Mouse (Mus musculus) CD4-positive, CD25-positive, alpha-beta regulatory T cell, adult 4 months (primary cell): ENCODE data around the gene Gstp2. TPM values are rescaled to one million over a fixed set of nuclear protein-coding genes. Genes with fewer than 3 reads are reported as not detected.

Source experiments
- ATAC-seq: one replicate; pipeline ENCODE4 v1.8.0; 2017
- polyA plus RNA-seq, 2 experiments: library from polyadenylated mRNA; unstranded; fragments of 100-300 nt; shearing (Covaris generic); gene quantifications; one replicate each; pipeline ENCODE4 v1.2.1; 2017

The Gstp2 gene
- polyA plus RNA-seq, 2 experiments from 2014 or later, result 4.2 to 5.3 TPM

- no peak for ATAC-seq
Observed at GRCm38 (mm10) chr19:4005091-4005490, 40.7 kb downstream of the Gstp2 start.

GRCm38 (mm10) chr19:4004331-4004730 lies 41.5 kb downstream of the Gstp2 start:
- ATAC-seq, result no peak

GRCm38 (mm10) chr19:4003641-4004040 lies 42.2 kb downstream of the Gstp2 start:
- no peak for ATAC-seq

GRCm38 (mm10) chr19:4003112-4003511 lies 42.7 kb downstream of the Gstp2 start, which contains the start of gene Doc2g:
TSS of gene Doc2g (plus strand) at chr19:4003313.
- no peak for ATAC-seq

GRCm38 (mm10) chr19:4001752-4002151 lies 44.1 kb downstream of the Gstp2 start:
- ATAC-seq, result no peak

GRCm38 (mm10) chr19:4000949-4001525 lies 44.8 kb downstream of the Gstp2 start:
- ATAC-seq, result no peak

- ATAC-seq, result peak; percentile 96
Observed at GRCm38 (mm10) chr19:4000119-4000900, 45.5 kb downstream of the Gstp2 start, which contains the start of the genes Nudt8 and Gm49405. TSS of gene Nudt8 (plus strand) at chr19:4000580. TSS of gene Gm49405 (plus strand) at chr19:4000626.

- ATAC-seq, result no peak
Observed at GRCm38 (mm10) chr19:3999121-3999730, 46.6 kb downstream of the Gstp2 start.

GRCm38 (mm10) chr19:3998335-3998734 lies 47.5 kb downstream of the Gstp2 start:
- no peak for ATAC-seq

GRCm38 (mm10) chr19:3997231-3997630 lies 48.6 kb downstream of the Gstp2 start:
- no peak for ATAC-seq

- no peak for ATAC-seq
Observed at GRCm38 (mm10) chr19:3996747-3997146, 49.1 kb downstream of the Gstp2 start.

GRCm38 (mm10) chr19:3996106-3996505 lies 49.7 kb downstream of the Gstp2 start:
- no peak for ATAC-seq

- ATAC-seq, result no peak
Observed at GRCm38 (mm10) chr19:3995505-3995904, 50.3 kb downstream of the Gstp2 start.

GRCm38 (mm10) chr19:3994932-3995331 lies 50.9 kb downstream of the Gstp2 start:
- no peak for ATAC-seq

GRCm38 (mm10) chr19:3992416-3992815 lies 53.4 kb downstream of the Gstp2 start, which contains the start of gene Tbx10:
TSS of gene Tbx10 (plus strand) at chr19:3992752.
- ATAC-seq, result no peak

GRCm38 (mm10) chr19:3991966-3992365 lies 53.9 kb downstream of the Gstp2 start:
- no peak for ATAC-seq

GRCm38 (mm10) chr19:3991562-3991961 lies 54.3 kb downstream of the Gstp2 start:
- no peak for ATAC-seq

- no peak for ATAC-seq
Observed at GRCm38 (mm10) chr19:3990804-3991203, 55.0 kb downstream of the Gstp2 start.

Other genes starting within 250 kb of the Gstp2 start
- 1 to 10 TPM; 2.5 to 3.7 TPM for gene Chka, start 194.2 kb downstream of the Gstp2 start, polyA plus RNA-seq
- gene Tcirg1, start 138.9 kb downstream of the Gstp2 start, polyA plus RNA-seq, result 100 to 1,000 TPM in 1 of 2 experiments, 10 to 100 TPM in 1; 51.3 to 100 TPM
- gene Ndufs8, start 133.2 kb downstream of the Gstp2 start, polyA plus RNA-seq, result 100 to 1,000 TPM; 219 to 234 TPM
- gene Aldh3b1, start 116.2 kb downstream of the Gstp2 start, polyA plus RNA-seq, result under 1 TPM in 1 of 2 experiments, not detected in 1; 0.85 TPM
- gene Unc93b1, start 110.8 kb downstream of the Gstp2 start, polyA plus RNA-seq, result 10 to 100 TPM; 20.8 to 54.2 TPM
- not detected for gene Aldh3b3, start 87.4 kb downstream of the Gstp2 start, polyA plus RNA-seq
- gene Aldh3b2, start 73.7 kb downstream of the Gstp2 start, polyA plus RNA-seq, result not detected
- 1 to 10 TPM in 1 of 2 experiments, not detected in 1; 1.5 TPM for gene Acy3, start 59.5 kb downstream of the Gstp2 start, polyA plus RNA-seq
- gene Tbx10, start 53.3 kb downstream of the Gstp2 start, polyA plus RNA-seq, result not detected
- 10 to 100 TPM; 10.7 to 15.2 TPM for gene Nudt8, start 45.4 kb downstream of the Gstp2 start, polyA plus RNA-seq
- under 1 TPM; 0.78 to 0.96 TPM for gene Gm49405, start 45.4 kb downstream of the Gstp2 start, polyA plus RNA-seq
- 1 to 10 TPM; 1.1 to 2.1 TPM for gene Doc2g, start 42.7 kb downstream of the Gstp2 start, polyA plus RNA-seq
- 100 to 1,000 TPM; 109 to 164 TPM for gene Ndufv1, start 33.2 kb downstream of the Gstp2 start, polyA plus RNA-seq
- 100 to 1,000 TPM; 543 to 655 TPM for gene Gstp1, start 8.0 kb downstream of the Gstp2 start, polyA plus RNA-seq
- gene Gstp3, start 13.5 kb upstream of the Gstp2 start, polyA plus RNA-seq, result 100 to 1,000 TPM; 158 to 206 TPM
- gene Cabp2, start 35.6 kb upstream of the Gstp2 start, polyA plus RNA-seq, result not detected
- gene Cdk2ap2, start 51.2 kb upstream of the Gstp2 start, polyA plus RNA-seq, result 100 to 1,000 TPM; 328 to 403 TPM
- gene Pitpnm1, start 54.0 kb upstream of the Gstp2 start, polyA plus RNA-seq, result 100 to 1,000 TPM in 1 of 2 experiments, 10 to 100 TPM in 1; 98.7 to 113 TPM
- 100 to 1,000 TPM; 179 to 208 TPM for gene Aip, start 79.8 kb upstream of the Gstp2 start, polyA plus RNA-seq
- under 1 TPM in 1 of 2 experiments, not detected in 1; 0.29 TPM for gene Gpr152, start 93.8 kb upstream of the Gstp2 start, polyA plus RNA-seq
- gene Cabp4, start 98.0 kb upstream of the Gstp2 start, polyA plus RNA-seq, result under 1 TPM; 0.79 to 0.92 TPM
- gene Coro1b, start 102.6 kb upstream of the Gstp2 start, polyA plus RNA-seq, result 100 to 1,000 TPM; 236 to 310 TPM
- gene Ptprcap, start 107.6 kb upstream of the Gstp2 start, polyA plus RNA-seq, result 100 to 1,000 TPM; 836 to 870 TPM
- 10 to 100 TPM; 31.7 to 39.0 TPM for gene Rps6kb2, start 117.3 kb upstream of the Gstp2 start, polyA plus RNA-seq
- gene Carns1, start 129.5 kb upstream of the Gstp2 start, polyA plus RNA-seq, result 10 to 100 TPM in 1 of 2 experiments, 1 to 10 TPM in 1; 9.4 to 11.9 TPM
- 100 to 1,000 TPM; 594 to 924 TPM for gene Tbc1d10c, start 145.3 kb upstream of the Gstp2 start, polyA plus RNA-seq
- gene Ppp1ca, start 146.0 kb upstream of the Gstp2 start, polyA plus RNA-seq, result 100 to 1,000 TPM; 835 to 936 TPM
- 10 to 100 TPM; 63.6 to 83.6 TPM for gene Rad9a, start 155.6 kb upstream of the Gstp2 start, polyA plus RNA-seq
- gene Clcf1, start 168.2 kb upstream of the Gstp2 start, polyA plus RNA-seq, result 10 to 100 TPM; 35.0 to 46.5 TPM
- not detected for gene AC109138.7, start 168.3 kb upstream of the Gstp2 start, polyA plus RNA-seq
- 100 to 1,000 TPM; 117 to 127 TPM for gene Pold4, start 185.9 kb upstream of the Gstp2 start, polyA plus RNA-seq
- 10 to 100 TPM in 1 of 2 experiments, 1 to 10 TPM in 1; 8.1 to 15.9 TPM for gene Ssh3, start 223.2 kb upstream of the Gstp2 start, polyA plus RNA-seq
- gene Ankrd13d, start 237.1 kb upstream of the Gstp2 start, polyA plus RNA-seq, result 1 to 10 TPM; 2.4 to 2.5 TPM